Mouse (Mus musculus) E14TG2a.4 (cell line): ENCODE measurements around the gene B230118H07Rik.
A peak's percentile ranks its signal among the peaks of the same experiment; 100 is the strongest.

Experiments
- H3K27me3 ChIP-seq: 2 replicates; pipeline ENCODE4 v1.6.1; 2014; ENCODE audit warnings: low read length, control low read depth; ENCODE audit not compliant: insufficient read depth
- H3K36me3 ChIP-seq: 2 replicates; pipeline ENCODE4 v1.6.1; 2014; ENCODE audit warnings: low read length, control low read depth; ENCODE audit not compliant: insufficient read depth
- H3K4me1 ChIP-seq: replicated peaks from 2 replicates; pipeline ENCODE4 v1.6.1; 2014; ENCODE audit warnings: low read depth, low read length, control low read depth
- H3K4me3 ChIP-seq: replicated peaks from 2 replicates; pipeline ENCODE4 v1.5.1; 2014; ENCODE audit warnings: mild to moderate bottlenecking, low read length
- H3K9me3 ChIP-seq: 2 replicates; pipeline ENCODE4 v1.6.1; 2014; ENCODE audit warnings: low read length, control low read depth
- CTCF ChIP-seq: conservative IDR thresholded peaks from 2 replicates; pipeline ENCODE4 v1.5.1; 2014; ENCODE audit warnings: low read length
- NANOG ChIP-seq: IDR thresholded peaks from 2 replicates; pipeline ENCODE4 v1.6.1; 2014; ENCODE audit warnings: borderline replicate concordance, low read length, mixed read lengths
- POU5F1 ChIP-seq: IDR thresholded peaks from 2 replicates; pipeline ENCODE4 v1.6.1; 2014; ENCODE audit warnings: low read length, borderline replicate concordance

The B230118H07Rik gene

DNA sequence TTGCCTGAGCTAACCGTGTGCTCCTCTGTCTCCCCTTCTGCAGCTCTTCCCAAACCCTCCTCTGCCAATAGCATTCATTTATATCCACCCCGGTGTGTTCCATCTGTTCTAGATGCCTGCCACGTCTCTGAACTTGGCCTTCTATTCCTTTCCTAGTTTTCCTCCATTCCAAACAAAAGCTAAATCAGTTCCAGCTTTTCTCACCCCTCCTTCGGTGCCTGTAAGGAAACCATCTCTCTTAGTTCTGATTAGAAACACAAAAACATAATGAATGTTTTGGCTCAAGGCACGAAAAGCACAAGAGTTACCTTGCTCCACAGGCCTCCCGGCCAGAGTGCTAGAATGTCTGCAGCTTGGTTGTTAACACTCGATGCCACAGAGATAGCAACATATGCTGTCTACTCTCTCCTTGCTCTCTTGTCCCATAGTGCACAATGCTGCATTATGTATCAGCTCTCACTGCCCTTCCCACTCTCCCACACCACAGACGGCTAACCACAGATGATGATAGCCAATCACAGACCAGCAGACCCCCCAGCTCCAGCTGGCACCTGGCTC is at the start of gene B230118H07Rik, which contains the start of gene Rag1:
Gene B230118H07Rik, minus strand, starts transcription at position 419 of the 558 bp plus-strand sequence.
Gene Rag1, minus strand, starts transcription at position 388 of the 558 bp plus-strand sequence.
- TF ChIP-seq NANOG, result no peak
- TF ChIP-seq CTCF, result no peak
- no peak for TF ChIP-seq POU5F1
- Histone ChIP-seq H3K9me3 (no peaks in the 10 kb centered on the region), H3K4me1 (peaks cover 12% of the 10 kb centered on the region), H3K27me3 (no peaks in the 10 kb centered on the region), H3K36me3 (no peaks in the 10 kb centered on the region), H3K4me3 (no peak within 1 kb of the TSS)

DNA sequence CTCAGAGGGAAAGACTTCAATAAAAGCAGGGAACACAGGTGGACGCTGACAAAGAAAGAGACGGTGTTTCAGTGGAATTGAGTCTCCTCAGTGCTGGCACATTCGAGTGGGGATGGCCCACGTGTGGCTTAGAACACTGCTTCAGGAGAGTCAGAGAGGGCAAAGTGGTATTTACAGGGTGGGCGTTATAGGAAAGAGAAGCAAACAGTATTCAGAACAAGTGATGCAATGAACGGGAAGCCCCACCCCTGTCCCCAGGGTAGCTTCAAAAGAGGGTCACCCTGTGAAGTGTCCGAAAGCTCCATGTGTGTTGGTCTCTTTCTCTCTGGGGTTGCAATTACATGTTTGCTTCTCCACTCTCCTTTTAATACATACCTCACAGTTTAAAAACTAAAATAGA is 46.3 kb upstream of the B230118H07Rik start:
- Histone ChIP-seq H3K36me3 (peaks cover 62% of the 10 kb centered on the region), H3K4me1 (no peaks in the 10 kb centered on the region), H3K27me3 (no peaks in the 10 kb centered on the region), H3K4me3 (no peak overlapping the region), H3K9me3 (no peaks in the 10 kb centered on the region)
- TF ChIP-seq CTCF (no peak), POU5F1 (no peak), NANOG (no peak)

GRCm38 (mm10) chr2:101693577-101694215 is 44.4 kb upstream of the B230118H07Rik start:
- Histone ChIP-seq H3K9me3 (no peaks in the 10 kb centered on the region), H3K4me1 (no peaks in the 10 kb centered on the region), H3K27me3 (no peaks in the 10 kb centered on the region), H3K4me3 (no peak overlapping the region), H3K36me3 (peaks cover 73% of the 10 kb centered on the region)
- TF ChIP-seq CTCF (peak; percentile 47), NANOG (no peak), POU5F1 (no peak)

DNA sequence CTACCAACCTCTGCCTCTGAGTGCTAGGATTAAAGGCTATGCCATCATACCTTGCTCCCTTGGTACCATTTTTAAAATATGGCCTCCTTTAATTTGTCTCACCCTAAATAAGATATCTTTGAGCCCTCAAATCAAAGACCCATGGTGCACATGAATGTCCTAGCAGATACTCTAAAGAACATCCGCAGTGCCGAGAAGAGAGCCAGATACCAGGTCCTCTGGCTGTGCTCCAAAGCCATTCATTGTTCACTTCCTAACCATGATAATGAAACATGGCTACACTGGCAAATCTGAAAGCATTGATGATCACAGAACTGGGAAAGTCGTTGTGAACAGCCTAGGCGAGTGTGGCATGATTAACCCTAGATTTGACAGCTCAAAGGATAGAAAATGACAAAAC is 43.7 kb upstream of the B230118H07Rik start:
- TF ChIP-seq CTCF, result no peak
- Histone ChIP-seq H3K4me3 (no peak overlapping the region), H3K4me1 (no peaks in the 10 kb centered on the region), H3K27me3 (no peaks in the 10 kb centered on the region), H3K36me3 (peaks cover 70% of the 10 kb centered on the region), H3K9me3 (no peaks in the 10 kb centered on the region)

- peaks cover 71% of the 10 kb centered on the region for H3K36me3 ChIP-seq
- H3K4me1 ChIP-seq, result no peaks in the 10 kb centered on the region
- no peak overlapping the region for H3K4me3 ChIP-seq
- no peaks in the 10 kb centered on the region for H3K27me3 ChIP-seq
- no peak for TF ChIP-seq CTCF
- TF ChIP-seq NANOG, result no peak
- TF ChIP-seq POU5F1, result no peak
- no peaks in the 10 kb centered on the region for H3K9me3 ChIP-seq
These were observed 41.0 kb upstream of the B230118H07Rik start for GRCm38 (mm10) chr2:101690252-101690827.

- no peak overlapping the region for H3K4me3 ChIP-seq
- peaks cover 75% of the 10 kb centered on the region for H3K36me3 ChIP-seq
- H3K9me3 ChIP-seq, result no peaks in the 10 kb centered on the region
- H3K4me1 ChIP-seq, result no peaks in the 10 kb centered on the region
- no peak for TF ChIP-seq NANOG
- no peak for TF ChIP-seq CTCF
- no peak for TF ChIP-seq POU5F1
- no peaks in the 10 kb centered on the region for H3K27me3 ChIP-seq
These were observed 38.7 kb upstream of the B230118H07Rik start for GRCm38 (mm10) chr2:101688011-101688410.

DNA sequence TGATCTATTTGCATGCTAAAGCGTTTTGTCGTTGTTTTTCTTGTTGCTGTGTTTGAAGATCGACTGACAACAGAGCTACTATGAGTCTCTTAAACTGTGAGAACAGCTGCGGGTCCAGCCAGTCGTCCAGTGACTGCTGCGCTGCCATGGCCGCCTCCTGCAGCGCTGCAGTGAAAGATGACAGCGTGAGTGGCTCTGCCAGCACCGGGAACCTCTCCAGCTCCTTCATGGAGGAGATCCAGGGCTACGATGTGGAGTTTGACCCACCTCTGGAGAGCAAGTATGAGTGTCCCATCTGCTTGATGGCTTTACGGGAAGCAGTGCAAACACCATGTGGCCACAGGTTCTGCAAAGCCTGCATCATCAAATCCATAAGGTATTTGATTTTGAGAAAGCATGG is 35.1 kb upstream of the B230118H07Rik start:
- Histone ChIP-seq H3K27me3 (no peaks in the 10 kb centered on the region), H3K9me3 (no peaks in the 10 kb centered on the region), H3K4me3 (no peak overlapping the region), H3K4me1 (0 out of 2 replicates have a peak, but pooled peaks cover 6% of the 10 kb centered on the region), H3K36me3 (peaks cover 53% of the 10 kb centered on the region)
- TF ChIP-seq NANOG, result no peak

GRCm38 (mm10) chr2:101679164-101679784 is 29.9 kb upstream of the B230118H07Rik start:
- H3K36me3 ChIP-seq, result peaks cover 12% of the 10 kb centered on the region
- peaks cover 12% of the 10 kb centered on the region; the same call in 1 of the 2 replicates for H3K4me1 ChIP-seq
- TF ChIP-seq NANOG, result no peak
- no peak for TF ChIP-seq POU5F1
- no peak for TF ChIP-seq CTCF
- H3K9me3 ChIP-seq, result no peaks in the 10 kb centered on the region
- H3K4me3 ChIP-seq, result peak overlapping the region; percentile 96
- peaks cover 12% of the 10 kb centered on the region for H3K27me3 ChIP-seq
